Mouse (Mus musculus) liver, embryonic 11.5 days (tissue): ENCODE measurements around the gene Ctdspl. TPM values are rescaled to one million over a fixed set of nuclear protein-coding genes. Genes with fewer than 3 reads are reported as not detected.

Experiments
- ATAC-seq: fragments of 200-750 bp; cut with Nextera tagmentation; replicated peaks from 2 replicates; pipeline ENCODE4 v1.8.0; 2017; ENCODE audit warnings: moderate number of reproducible peaks, mild to moderate bottlenecking, moderate TSS enrichment, moderate library complexity; ENCODE audit not compliant: low FRiP score
- DNase-seq: peaks from one replicate; pipeline ENCODE4 v3.0.0-alpha.2; 2017; ENCODE audit warnings: low spot score
- H3K27ac ChIP-seq: fragments of 300-500 bp; sonication (generic); 2 replicates; pipeline ENCODE4 v1.5.1; 2014; ENCODE audit warnings: mild to moderate bottlenecking, low read depth, low read length, control low read depth
- H3K27me3 ChIP-seq: fragments of 300-500 bp; sonication (generic); replicated peaks from 2 replicates; pipeline ENCODE4 v1.6.1; 2014; ENCODE audit warnings: low read length, mixed read lengths; ENCODE audit not compliant: control insufficient read depth, insufficient read depth
- H3K36me3 ChIP-seq: fragments of 300-500 bp; sonication (generic); 2 replicates; pipeline ENCODE4 v1.6.1; 2014; ENCODE audit warnings: mild to moderate bottlenecking, low read length, moderate library complexity, mixed read lengths; ENCODE audit not compliant: control insufficient read depth, insufficient read depth
- H3K4me1 ChIP-seq: fragments of 300-500 bp; sonication (generic); replicated peaks from 2 replicates; pipeline ENCODE4 v1.6.1; 2014; ENCODE audit warnings: low read length, mixed read lengths; ENCODE audit not compliant: control insufficient read depth, insufficient read depth
- H3K4me2 ChIP-seq: fragments of 300-500 bp; sonication (generic); 2 replicates; pipeline ENCODE4 v1.6.1; 2014; ENCODE audit warnings: mild to moderate bottlenecking, control low read depth, moderate library complexity
- H3K4me3 ChIP-seq: fragments of 300-500 bp; sonication (generic); 2 replicates; pipeline ENCODE4 v1.5.1; 2014; ENCODE audit warnings: low read depth, low read length, control low read depth
- H3K9ac ChIP-seq: fragments of 300-500 bp; sonication (generic); 2 replicates; pipeline ENCODE4 v1.6.1; 2014; ENCODE audit warnings: low read depth, low read length, control low read depth
- H3K9me3 ChIP-seq: fragments of 300-500 bp; sonication (generic); 2 replicates; pipeline ENCODE4 v1.6.1; 2016; ENCODE audit warnings: low read length, inconsistent platforms, mixed read lengths; ENCODE audit not compliant: control insufficient read depth
- WGBS: fragments of 180-500 bp; shearing (Covaris S2); extraction: QIAGEN DNeasy Blood & Tissue Kit; methylation state at CpG from one replicate; pipeline ENCODE4 v1.1.7; 2014; 5-methylcytosine and 5-hydroxymethylcytosine counted together
- polyA plus RNA-seq: library from polyadenylated mRNA; unstranded; fragments of >200 nt; fragmentation: Nextera tagmentation; extraction: Ambion mirVana; gene quantifications from 2 replicates; pipeline ENCODE4 v1.2.1, GENCODE M21; 2014

Ctdspl gene
- polyA plus RNA-seq, 1 experiment from 2014 or later, result 8.2 TPM

GRCm38 (mm10) chr9:119025263-119025662 lies 99.0 kb downstream of the Ctdspl start:
- WGBS, result 76% methylated on average over 6 of the region's 6 CpGs
- H3K9ac ChIP-seq, result no peak overlapping the region
- H3K4me3 ChIP-seq, result no peak overlapping the region
- no peak overlapping the region for H3K27ac ChIP-seq
- no peaks in the 10 kb centered on the region for H3K27me3 ChIP-seq
- DNase-seq (no peak), ATAC-seq (no peak)
- 0 out of 2 replicates have a peak, but pooled peaks cover 1% of the 10 kb centered on the region for H3K36me3 ChIP-seq
- H3K9me3 ChIP-seq, result no peaks in the 10 kb centered on the region
- H3K4me2 ChIP-seq, result no peak overlapping the region
- H3K4me1 ChIP-seq, result no peaks in the 10 kb centered on the region

GRCm38 (mm10) chr9:119025832-119026331 lies 99.6 kb downstream of the Ctdspl start:
- no peaks in the 10 kb centered on the region for H3K4me1 ChIP-seq

GRCm38 (mm10) chr9:119027337-119027736 lies 101.1 kb downstream of the Ctdspl start:
- H3K27ac ChIP-seq, result no peak overlapping the region

More at GRCm38 (mm10) chr9:119025832-119026331, 99.6 kb downstream of the Ctdspl start:
- no peaks in the 10 kb centered on the region for H3K36me3 ChIP-seq
- DNase-seq (no peak), ATAC-seq (no peak)
- H3K4me3 ChIP-seq, result no peak overlapping the region
- no peak overlapping the region for H3K4me2 ChIP-seq
- WGBS, result 88% methylated on average over 7 of the region's 7 CpGs
- no peak overlapping the region for H3K9ac ChIP-seq
- H3K27me3 ChIP-seq, result no peaks in the 10 kb centered on the region
- no peaks in the 10 kb centered on the region for H3K9me3 ChIP-seq
- no peak overlapping the region for H3K27ac ChIP-seq

GRCm38 (mm10) chr9:119028226-119029195 lies 102.3 kb downstream of the Ctdspl start:
- Histone ChIP-seq H3K4me1 (no peaks in the 10 kb centered on the region), H3K9ac (no peak overlapping the region), H3K9me3 (no peaks in the 10 kb centered on the region), H3K4me2 (no peak overlapping the region), H3K27ac (no peak overlapping the region), H3K27me3 (no peaks in the 10 kb centered on the region), H3K4me3 (no peak overlapping the region), H3K36me3 (no peaks in the 10 kb centered on the region)
- 92% methylated on average over 27 of the region's 27 CpGs for WGBS
- no peak for DNase-seq
- ATAC-seq, result no peak

More at GRCm38 (mm10) chr9:119027337-119027736, 101.1 kb downstream of the Ctdspl start:
- 90% methylated on average over 7 of the region's 7 CpGs for WGBS
- Histone ChIP-seq H3K27me3 (no peaks in the 10 kb centered on the region), H3K4me1 (no peaks in the 10 kb centered on the region), H3K4me2 (no peak overlapping the region), H3K9ac (no peak overlapping the region), H3K9me3 (no peaks in the 10 kb centered on the region), H3K4me3 (no peak overlapping the region), H3K36me3 (no peaks in the 10 kb centered on the region)
- ATAC-seq (no peak), DNase-seq (no peak)

- no peaks in the 10 kb centered on the region for H3K36me3 ChIP-seq
- H3K4me2 ChIP-seq, result no peak overlapping the region
- DNase-seq (no peak), ATAC-seq (no peak)
- H3K9me3 ChIP-seq, result no peaks in the 10 kb centered on the region
- no peaks in the 10 kb centered on the region for H3K27me3 ChIP-seq
- 65% methylated on average over 7 of the region's 7 CpGs for WGBS
- H3K4me1 ChIP-seq, result no peaks in the 10 kb centered on the region
- H3K4me3 ChIP-seq, result no peak overlapping the region
- no peak overlapping the region for H3K27ac ChIP-seq
- no peak overlapping the region for H3K9ac ChIP-seq
Measured at GRCm38 (mm10) chr9:119029568-119029967, 103.3 kb downstream of the Ctdspl start.

GRCm38 (mm10) chr9:119031038-119031437 lies 104.8 kb downstream of the Ctdspl start:
- H3K27ac ChIP-seq, result no peak overlapping the region
- ATAC-seq (no peak), DNase-seq (no peak)
- 79% methylated on average over 4 of the region's 4 CpGs for WGBS
- H3K9ac ChIP-seq, result no peak overlapping the region
- no peaks in the 10 kb centered on the region for H3K9me3 ChIP-seq
- H3K4me2 ChIP-seq, result no peak overlapping the region
- H3K4me3 ChIP-seq, result no peak overlapping the region
- no peaks in the 10 kb centered on the region for H3K36me3 ChIP-seq
- no peaks in the 10 kb centered on the region for H3K27me3 ChIP-seq
- H3K4me1 ChIP-seq, result no peaks in the 10 kb centered on the region

- Histone ChIP-seq H3K4me2 (no peak overlapping the region), H3K9me3 (no peaks in the 10 kb centered on the region), H3K4me1 (no peaks in the 10 kb centered on the region), H3K27me3 (no peaks in the 10 kb centered on the region), H3K27ac (no peak overlapping the region), H3K36me3 (no peaks in the 10 kb centered on the region), H3K4me3 (no peak overlapping the region), H3K9ac (no peak overlapping the region)
- DNase-seq, result no peak
- no peak for ATAC-seq
- 89% methylated on average over 14 of the region's 14 CpGs for WGBS
Measured at GRCm38 (mm10) chr9:119031772-119032171, 105.5 kb downstream of the Ctdspl start.

GRCm38 (mm10) chr9:119032538-119032937 lies 106.3 kb downstream of the Ctdspl start:
- no peak for ATAC-seq
- 80% methylated on average over 9 of the region's 9 CpGs for WGBS
- Histone ChIP-seq H3K4me2 (no peak overlapping the region), H3K4me3 (no peak overlapping the region), H3K36me3 (no peaks in the 10 kb centered on the region), H3K4me1 (no peaks in the 10 kb centered on the region), H3K27ac (no peak overlapping the region), H3K9me3 (no peaks in the 10 kb centered on the region), H3K27me3 (no peaks in the 10 kb centered on the region), H3K9ac (no peak overlapping the region)
- DNase-seq, result no peak
